Mouse (Mus musculus) embryo, embryonic 11 days (tissue): ENCODE results near the gene Gucy2f.
A peak's percentile ranks its signal among the peaks of the same experiment; 100 is the strongest.
"Not testable (repeated sequence)": the region's sequence is repeated elsewhere in the genome, so short reads cannot be mapped to it uniquely, and the experiment has no call there.

Experiments used
- DNase-seq: peaks from one replicate; pipeline ENCODE4 v3.0.0-alpha.2; 2015

The Gucy2f gene

DNA sequence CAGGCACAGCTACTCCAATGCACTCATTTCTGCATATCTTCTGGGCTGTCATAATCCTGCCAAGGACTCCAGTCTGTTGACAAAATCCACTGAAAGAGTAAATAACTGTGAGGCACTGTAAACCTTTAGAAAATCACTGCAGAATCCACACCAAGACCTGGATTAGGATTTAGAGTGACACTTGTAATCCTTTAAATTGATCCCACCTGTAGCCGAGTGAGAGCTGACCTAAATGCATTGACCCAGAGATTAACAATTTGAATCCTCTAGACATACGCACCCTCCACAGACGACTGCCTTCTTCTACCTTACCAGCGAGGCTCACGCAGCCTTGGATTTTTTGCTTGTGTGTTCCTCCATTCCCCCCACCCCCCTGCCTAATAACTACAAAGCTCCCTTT is at the start of gene Gucy2f:
Gucy2f (minus strand) TSS at position 101 of the 400 bp plus-strand sequence.
- peak; percentile 1 for DNase-seq

DNA sequence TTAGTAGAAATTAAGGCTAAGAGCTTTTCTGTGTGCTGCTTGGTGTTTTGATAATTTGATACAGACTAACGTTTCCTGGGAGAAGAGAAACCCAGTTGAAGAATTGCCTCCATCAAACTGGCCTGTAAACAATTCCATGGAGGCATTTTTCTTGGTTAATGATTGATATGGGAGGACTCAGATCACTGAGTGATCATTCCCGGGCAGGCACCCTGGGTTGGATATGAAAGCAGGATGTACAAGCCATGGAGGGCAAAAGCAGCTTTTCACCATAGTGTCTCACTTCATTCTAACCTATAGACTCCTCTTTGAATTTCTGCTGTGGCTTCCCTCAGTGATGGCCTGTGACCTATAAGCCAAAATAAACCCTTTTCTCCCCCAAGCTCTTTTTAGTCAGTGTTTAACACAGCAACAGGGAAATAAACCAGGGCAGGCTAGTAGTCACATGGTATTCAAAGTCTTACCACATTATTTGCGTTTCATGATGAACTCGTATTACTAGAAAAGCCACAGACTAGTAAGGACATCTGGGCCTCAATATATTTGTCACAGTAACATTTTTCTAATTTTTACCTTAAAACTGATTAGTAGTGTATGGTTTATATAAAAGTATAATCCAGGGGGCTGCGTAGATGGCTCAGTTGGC is 49.1 kb upstream of the Gucy2f start:
- DNase-seq, result no peak

DNA sequence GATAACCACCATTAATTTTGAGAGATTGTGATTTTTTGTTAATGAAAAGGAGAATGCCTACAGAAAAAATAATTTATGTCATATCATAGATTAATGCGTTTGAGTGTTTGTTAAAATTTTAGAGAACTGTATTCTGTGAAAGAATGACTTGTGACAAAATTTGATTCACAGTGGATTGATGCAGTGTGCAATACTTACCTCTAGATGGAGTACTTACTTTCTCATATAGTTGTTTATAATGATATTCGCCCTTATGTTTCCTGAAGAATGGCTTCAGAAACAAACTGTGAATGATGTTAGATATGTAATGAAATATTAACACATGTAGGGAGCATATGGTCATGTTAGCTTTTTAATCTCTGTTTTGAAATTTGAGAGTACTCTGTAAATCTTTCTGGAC is 40.4 kb upstream of the Gucy2f start:
- DNase-seq, result no peak

DNA sequence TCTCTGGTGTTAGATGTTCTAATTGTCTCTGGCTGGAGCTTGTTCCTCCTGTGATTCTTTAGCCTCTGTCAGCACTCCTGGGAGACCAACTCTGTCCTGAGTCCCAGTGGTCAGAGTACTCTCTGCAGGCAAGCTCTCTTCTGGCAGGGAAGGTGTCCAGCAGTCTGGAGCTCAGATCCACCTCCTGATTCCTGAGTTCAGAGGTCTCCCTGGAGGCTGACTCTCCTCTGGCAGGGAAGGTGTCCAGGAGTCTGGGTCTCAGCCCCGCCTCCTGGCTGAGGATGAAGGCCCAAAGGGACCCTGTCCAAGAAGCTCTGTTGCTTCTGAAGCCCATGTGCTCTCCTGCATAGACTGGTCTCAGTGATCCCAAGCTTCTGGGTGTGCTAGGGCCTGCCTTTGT is 39.4 kb upstream of the Gucy2f start:
- DNase-seq, result not testable (repeated sequence)

DNA sequence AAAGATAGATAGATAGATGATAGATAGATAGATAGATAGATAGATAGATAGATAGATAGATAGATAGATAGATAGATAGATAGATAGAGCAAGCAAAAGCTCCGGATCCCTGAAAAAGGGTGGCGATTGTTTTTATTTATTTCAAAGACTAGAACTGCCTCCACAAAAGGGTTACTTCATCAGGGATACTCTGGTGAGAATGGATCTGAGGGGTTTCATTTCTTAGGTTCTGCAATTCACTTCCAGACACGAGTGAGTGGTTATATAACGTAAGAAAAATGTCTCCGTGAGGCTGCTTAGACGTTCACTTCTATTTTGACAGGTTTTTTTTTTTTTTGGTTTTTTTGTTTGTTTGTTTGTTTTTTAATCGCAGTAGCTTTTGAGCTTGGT is 32.0 kb upstream of the Gucy2f start:
- DNase-seq, result no peak

DNA sequence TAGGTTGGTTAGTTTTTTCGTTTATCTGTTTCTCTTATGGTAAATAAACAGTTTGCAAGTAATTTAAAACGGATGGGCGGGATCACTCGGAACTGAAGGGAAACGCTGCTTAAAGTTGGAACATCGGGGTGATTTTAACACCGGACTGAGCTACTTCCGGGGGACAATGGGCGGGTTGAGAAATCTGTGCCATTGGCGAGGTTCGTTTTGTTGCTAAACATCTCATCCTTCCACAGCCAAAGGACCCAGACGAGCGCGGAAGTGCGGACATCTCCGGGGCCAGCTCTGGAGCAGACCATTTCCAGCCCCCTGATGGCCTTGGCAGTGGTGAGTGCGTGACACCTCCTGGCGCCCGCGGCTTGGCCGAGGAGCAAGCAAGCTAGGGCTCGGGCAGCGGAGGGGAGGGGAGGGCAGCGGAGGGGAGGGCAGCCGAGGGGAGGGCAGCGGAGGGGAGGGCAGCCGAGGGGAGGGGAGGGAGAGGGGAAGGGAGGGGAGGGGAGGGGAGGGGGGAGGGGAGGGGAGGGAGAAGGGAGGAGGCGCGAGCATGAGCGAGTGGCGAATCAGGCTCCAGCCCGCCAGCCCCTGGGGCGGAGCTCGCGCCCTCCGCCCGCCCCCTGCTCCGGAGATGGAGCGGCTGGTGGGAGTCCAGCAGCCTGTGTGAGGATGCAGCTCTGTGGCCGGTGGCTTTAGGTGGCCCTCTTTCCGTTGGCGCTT is 31.5 kb upstream of the Gucy2f start:
- peak; percentile 86 for DNase-seq

DNA sequence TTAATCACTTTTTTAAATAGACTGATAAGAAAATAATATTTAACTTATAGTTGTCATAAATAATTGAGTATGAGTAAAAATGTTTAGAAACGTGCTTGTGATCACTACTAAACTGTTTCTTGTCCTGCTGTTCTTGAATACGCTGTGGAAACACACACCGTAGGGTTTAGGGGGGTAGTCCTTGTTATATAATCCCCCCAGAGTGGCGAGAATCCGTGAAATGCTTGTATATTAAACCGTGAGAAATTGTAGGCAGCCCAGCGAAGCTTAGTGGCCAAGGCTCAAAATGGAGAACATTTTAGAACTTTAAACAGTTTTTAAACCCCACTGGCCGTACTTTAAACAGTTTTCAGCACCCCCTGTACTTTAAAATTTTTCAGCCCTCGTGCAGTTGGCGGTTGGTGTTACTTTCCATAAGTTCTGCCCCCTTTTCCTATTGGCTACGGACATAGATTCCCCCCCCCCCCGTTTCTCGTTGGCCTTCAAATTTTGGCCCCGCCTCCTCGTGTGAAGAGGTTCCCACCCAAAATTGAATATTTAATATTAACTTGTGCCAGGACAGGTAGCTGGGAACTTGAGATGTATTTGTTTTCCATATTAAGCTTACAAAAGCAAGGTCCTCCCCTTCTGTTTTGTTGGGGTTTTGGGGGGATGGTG is 30.8 kb upstream of the Gucy2f start:
- peak; percentile 79 for DNase-seq

DNA sequence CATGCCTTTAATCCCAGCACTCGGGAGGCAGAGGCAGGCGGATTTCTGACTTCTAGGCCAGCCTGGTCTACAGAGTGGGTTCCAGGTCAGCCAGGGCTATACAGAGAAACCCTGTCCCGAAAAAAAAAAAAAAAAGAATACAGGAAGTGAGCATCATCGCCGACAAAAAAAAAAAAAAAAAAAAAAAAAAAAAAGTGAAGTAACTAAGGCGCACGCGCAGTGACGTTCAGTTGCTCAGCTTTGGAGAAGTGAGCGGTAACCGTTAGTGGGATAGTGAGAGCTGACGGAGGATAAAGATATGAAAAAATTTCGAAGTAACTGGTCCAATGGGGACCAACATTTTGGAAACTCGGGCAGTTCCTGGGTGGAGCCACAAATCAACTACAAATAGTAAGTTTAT is 29.8 kb upstream of the Gucy2f start, which contains the start of gene Nxt2:
Nxt2 (plus strand) TSS at position 229 of the 400 bp plus-strand sequence.
- DNase-seq, result no peak

DNA sequence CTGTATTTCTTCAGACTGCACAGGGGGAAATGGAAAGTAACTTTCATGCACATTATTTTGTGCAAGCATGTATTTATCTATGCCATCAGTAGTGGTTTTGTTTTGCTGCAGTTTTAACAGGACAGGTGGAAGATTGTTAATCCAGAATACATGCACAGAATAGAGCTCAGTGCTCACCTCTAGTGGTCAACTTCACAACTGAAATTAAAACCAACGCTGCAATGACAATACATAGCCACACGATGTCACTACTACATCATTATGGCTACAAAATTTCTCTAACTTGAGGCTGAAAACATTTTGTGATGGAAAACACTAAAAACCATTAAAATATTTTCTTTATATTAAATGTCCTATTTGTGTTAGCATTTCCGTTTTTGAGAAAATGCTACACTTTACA is 3.6 kb upstream of the Gucy2f start:
- peak; percentile 45 for DNase-seq

DNA sequence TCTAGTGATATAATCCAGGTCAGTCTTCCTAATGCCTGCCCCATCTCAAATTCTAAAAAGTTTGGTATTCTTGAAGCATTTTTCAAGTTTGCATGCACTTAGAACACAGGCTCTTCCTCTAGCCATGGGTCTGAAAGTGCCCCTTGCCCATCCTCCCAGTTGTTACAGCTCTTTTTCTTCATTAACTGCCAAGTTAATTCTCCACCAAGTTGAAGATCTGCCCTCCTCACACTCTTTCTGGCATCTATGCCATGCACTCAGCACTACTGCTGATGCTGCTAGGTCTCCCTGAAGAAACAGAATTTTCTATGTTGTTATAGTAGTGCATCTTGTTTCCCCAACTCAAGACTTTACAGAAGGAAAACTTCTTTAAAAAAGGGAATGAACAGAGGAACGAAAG is 1.2 kb downstream of the Gucy2f start:
- DNase-seq, result no peak

DNA sequence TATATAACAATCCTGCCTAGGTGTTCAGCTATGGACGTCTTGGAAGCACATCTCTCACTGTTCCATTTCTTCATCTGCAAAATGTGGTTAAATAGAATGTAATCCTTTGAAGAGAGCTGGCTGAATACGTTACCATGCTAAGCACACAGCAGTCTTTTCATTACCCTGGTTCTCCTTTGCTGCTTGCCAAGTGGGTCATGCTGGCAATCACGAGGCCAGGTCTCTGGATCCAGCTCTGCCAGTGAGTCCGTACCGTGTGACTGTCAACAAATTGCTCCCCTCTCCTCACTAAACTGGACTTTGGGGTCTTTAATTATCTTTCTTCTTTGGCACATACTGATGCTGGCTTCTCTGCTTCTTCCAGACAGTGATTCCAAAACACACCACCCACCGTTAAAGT is 2.3 kb downstream of the Gucy2f start:
- no peak for DNase-seq

DNA sequence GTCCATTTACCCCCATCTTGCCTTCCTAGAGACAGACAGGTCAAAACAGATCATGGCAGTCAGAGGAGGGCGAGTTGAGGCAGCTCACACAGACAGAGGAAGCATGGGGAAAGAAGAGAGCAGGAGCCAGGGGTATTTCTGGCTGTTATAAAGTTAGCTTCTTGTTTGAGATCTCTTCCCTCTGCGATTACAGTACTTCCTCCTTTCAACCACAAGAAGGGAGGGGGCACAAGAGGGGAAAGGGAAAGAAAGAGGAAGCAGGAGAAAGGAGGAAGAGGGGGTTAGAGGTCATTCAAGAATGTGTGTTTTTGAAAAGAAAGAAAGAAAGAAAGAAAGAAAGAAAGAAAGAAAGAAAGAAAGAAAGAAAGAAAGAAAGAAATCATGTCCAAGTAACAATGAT is 6.4 kb downstream of the Gucy2f start:
- DNase-seq, result no peak

DNA sequence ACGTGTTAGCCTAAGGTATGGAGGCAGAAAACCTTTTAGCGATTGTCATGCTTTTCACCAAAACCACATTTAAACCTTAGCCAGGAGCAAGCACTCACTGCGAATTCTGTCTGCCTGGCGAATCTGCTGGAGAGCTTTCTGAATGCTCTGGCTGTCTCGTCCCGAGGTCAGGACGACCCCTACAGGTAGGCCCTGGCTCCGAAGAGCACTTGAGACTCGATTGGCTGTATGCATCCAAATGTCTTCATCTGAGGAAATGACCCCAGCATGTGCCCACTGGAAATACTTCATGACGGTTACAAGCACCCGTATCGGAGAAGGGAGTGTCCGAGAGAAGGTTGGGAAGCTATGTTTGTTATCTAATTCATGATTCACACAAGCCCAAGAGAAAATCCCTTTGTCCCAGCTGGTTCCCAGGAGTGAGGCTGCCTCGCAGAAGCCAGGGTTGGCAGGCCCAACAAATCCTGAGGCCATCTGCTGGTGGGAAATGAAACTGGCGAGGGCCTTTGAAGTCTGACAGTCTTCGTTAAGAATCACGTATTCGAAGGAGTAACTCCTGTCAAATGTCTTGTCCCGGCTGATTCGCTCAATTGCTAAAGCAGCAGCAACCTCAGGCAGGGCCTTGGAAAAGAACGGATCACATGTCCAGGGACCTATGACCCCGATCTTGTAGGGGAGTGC is 7.6 kb downstream of the Gucy2f start:
- peak; percentile 70 for DNase-seq

DNA sequence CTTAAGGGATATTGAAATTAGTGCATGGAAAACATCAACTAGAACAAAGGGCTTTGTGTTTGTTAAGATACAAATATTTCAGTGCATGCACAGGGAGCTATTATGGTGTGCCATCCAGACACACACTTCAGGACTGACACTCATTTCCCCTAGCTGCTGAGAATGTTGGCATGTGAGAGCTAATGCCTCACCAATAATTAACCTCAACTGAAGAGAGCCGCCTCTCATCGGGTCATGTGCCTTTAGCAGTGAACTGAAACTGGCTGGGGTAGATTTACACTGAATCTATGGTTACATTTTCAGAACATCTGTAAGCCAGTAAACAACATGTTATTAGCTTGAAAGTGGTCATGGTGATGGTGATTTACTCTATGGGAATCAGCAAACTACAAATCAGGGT is 14.7 kb downstream of the Gucy2f start:
- DNase-seq, result no peak

DNA sequence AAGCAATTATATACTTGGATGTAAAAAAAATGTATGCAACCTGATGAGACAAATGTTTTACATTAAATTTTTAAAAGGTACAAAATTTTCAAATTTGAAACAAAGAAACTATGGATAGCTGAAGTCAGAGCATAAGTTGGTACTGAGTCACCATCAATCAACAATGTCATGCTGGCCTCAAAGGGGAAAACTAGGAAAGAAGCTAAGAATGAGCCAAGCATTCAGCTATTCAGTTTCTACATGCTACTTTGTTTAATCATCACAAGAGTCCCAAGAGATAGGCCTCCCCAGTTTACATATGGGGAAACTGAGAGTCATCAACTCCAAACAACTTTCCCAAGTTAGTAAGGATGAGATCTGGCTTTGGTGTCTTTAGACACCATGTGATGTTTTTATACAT is 19.8 kb downstream of the Gucy2f start:
- no peak for DNase-seq

DNA sequence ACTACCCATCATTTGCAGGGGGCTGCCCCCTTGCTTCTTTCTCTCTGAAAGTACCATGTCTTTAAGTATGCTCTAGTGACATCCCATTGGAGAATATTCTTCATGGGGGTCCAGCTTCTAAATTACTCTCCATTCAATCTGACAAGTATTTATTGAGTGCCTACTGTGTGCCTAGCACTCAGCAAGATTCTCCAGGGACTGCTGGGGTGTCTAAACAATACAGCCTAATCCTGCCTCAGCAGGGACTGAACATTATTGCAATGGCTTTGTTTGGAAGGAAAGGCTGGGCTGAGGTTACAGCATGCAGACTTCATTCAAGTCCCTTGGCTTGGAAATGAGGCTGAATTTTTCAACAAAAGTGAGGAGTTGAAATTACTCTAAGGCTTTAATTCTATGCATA is 81.0 kb downstream of the Gucy2f start:
- DNase-seq, result no peak

DNA sequence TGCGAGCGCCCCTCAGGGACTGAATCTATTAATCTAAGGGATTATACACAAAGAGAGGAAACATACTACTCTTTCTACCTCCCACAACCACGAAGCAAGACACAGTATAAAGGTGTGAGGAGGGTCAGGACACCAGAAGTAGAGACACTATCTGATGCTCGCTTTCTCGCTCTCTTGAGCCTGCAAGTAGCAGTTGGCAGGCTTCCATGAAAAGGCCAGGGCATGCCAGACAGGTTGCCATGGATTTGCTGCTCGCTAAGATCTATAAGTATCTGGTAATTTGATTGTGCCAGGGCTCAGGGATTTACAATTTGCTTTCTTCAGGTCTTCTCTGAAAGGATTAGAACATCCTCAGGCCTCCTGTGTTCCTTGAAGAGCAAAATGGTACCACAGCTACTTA is 85.5 kb downstream of the Gucy2f start:
- DNase-seq, result no peak

DNA sequence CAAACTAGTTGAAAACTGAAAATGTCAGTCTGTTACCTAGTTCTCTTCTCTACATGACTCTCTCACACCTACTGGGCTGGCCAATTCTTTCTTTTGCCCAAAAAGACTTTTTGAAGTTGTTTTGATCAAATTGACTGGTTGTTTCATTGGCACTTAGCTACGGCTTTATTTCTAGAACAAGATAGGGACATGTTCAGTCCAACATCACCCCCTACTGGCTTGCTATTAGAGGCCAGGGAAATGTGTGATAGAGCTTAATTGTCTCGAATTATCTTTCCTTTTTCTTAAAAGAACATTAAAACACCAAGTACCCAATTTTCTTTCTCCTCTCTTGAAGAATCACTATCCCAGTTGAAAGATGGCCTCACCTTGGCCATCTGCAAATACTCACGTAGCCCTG is 99.8 kb downstream of the Gucy2f start:
- DNase-seq, result peak; percentile 41

DNA sequence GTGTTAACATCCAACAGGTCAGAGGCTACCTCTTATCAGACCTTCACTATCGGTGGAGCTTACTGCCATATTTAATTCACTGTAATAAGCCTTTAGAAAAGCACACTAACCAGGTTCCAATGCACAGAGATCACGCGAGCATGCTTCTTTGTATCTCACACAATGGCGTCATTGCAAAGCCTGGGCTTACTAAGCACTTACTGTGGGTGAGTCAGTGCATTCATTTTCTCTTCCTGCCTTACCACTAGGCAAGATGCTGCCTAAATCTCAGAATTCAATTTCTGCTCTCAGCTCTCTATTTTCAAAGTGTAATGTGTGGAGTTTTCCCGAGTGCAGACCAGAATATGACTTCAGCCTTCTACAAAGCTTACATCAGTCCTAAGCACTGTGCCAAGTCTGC is 101.2 kb downstream of the Gucy2f start:
- no peak for DNase-seq

DNA sequence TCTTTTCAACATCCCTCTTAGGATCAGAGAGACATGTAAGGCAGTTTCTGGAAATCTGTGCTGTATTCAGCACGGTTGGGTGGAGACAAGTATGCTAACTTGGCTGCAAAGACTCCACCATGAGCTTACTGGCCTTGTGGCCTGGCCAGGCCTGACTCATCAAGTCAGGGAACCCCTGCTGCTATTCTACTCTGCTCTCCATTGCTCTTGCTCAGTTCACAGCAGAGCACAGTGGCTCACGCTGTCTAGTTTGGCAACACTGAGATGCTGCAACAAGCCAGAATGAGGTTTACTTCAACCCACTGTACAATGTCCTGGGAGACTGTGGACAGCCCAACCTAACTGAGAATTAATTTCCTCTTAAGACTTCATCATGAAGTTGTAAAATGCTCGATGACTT is 134.1 kb downstream of the Gucy2f start:
- DNase-seq, result no peak
